Mouse (Mus musculus): ENCODE results near the gene Gm11983. TPM values are rescaled to one million over a fixed set of nuclear protein-coding genes. Genes with fewer than 3 reads are reported as not detected.

Gm11983 gene
- not detected in 2 replicates for polyA plus RNA-seq (2012; ENCODE audit: low replicate concordance)

DNA sequence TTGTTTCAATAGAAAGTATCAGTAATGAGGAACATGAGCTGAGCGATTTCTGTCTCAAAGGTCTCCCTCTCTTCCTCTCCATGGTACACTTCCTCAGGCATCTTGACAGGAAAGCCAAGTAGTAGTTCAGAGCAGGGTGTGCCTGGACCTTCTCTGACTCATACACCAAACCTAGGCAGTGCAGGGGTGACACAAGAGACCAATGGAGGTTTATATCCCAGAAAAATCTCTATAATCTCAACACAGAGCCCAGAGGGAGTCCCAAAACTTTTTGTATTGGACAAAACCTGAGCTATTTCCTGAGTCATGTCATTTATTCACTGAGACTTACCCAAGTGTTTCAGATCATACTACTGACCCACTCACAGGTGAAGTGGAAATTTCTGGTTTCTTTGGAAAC is at the start of gene Gm11983:
Gene Gm11983 (minus strand): TSS at position 101 of the 400 bp plus-strand sequence.

Other genes with a start within 250 kb of the Gm11983 start
- gene Nacad, start 231.6 kb downstream of the Gm11983 start, polyA plus RNA-seq (2012; ENCODE audit: low replicate concordance), result 11.9 and 24.1 TPM in 2 replicates
- 180 and 342 TPM in 2 replicates for gene Tbrg4, start 211.6 kb downstream of the Gm11983 start, polyA plus RNA-seq (2012; ENCODE audit: low replicate concordance)
- gene Wap, start 199.0 kb downstream of the Gm11983 start, polyA plus RNA-seq (2012; ENCODE audit: low replicate concordance), result not detected in 2 replicates
- gene Ramp3, start 179.1 kb downstream of the Gm11983 start, polyA plus RNA-seq (2012; ENCODE audit: low replicate concordance), result 0.72 TPM in 1 of 2 replicates, not detected in the other
- 0.13 TPM in 1 of 2 replicates, not detected in the other for gene Adcy1, start 225.8 kb upstream of the Gm11983 start, polyA plus RNA-seq (2012; ENCODE audit: low replicate concordance)

Measured in leukemia stem cell, adult 10-12 weeks (primary cell).